Comparison of ENCODE assay signal across 15 mouse cellular contexts in the genomic region with DNA sequence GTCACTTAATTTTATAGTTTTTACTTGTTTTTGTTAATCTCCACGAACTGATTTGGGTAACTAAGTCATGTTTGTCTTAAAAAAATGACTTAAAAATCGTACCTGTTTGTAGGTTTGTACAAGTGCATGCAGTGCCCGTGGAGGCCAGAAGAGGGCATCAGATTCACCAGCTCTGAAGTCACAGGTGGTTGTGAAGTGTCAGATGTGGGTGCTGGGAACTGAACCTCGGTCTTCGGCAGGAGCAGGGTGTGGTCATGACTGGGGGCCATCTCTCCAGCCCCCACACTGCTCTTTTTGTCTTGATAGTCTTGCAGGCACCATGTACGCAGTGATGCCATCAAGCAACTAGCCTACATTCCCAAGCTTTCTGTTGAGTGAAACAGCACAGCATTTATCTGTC. TPM values are rescaled to one million over a fixed set of nuclear protein-coding genes. Genes with fewer than 3 reads are reported as not detected.
DNase-seq lines count a peak whose midpoint lies in the region; ATAC-seq and TF ChIP-seq lines count a peak whose summit lies in the region.
"Had no signal": no experiment of that assay in that cellular context is flagged by ENCODE, and none has a peak within 500 bp of the region (broad histone marks: within the 10 kb centered on the region; RNA-seq: fewer than 3 reads in every experiment).

No protein-coding gene starts in this region.

- H3K4me3 ChIP-seq in kidney, adult 2 months (ENCODE audit: insufficient read depth, low read depth, low read length), result no peak overlapping the region
- no peak overlapping the region for H3K4me3 ChIP-seq in kidney, embryonic 15.5 days (replicated peaks)
- H3K4me3 ChIP-seq in midbrain, postnatal 0 days (ENCODE audit: low read depth, low read length), result no peak overlapping the region
- no peak overlapping the region for H3K4me3 ChIP-seq in midbrain, embryonic 15.5 days
- no peak overlapping the region for H3K4me3 ChIP-seq in ES-E14 (ENCODE audit: insufficient read depth in 1 of 2, low read depth in 1 of 2, low read length in 2 of 2, poor library complexity in 1 of 2, severe bottlenecking in 1 of 2)
- H3K4me3 ChIP-seq in forebrain, embryonic 10.5 days, result no peak overlapping the region
- H3K4me3 ChIP-seq: embryonic facial prominence, embryonic 12.5 days; intestine, embryonic 15.5 days; liver, embryonic 13.5 days had no signal

- in situ Hi-C loops in ES-E14 (cut with MboI; ENCODE audit: low sequenced_read_pairs in 2 of 2, unreplicated experiment in 2 of 2), result no loop called here

- H3K27me3 ChIP-seq in kidney, adult 2 months (replicated peaks; ENCODE audit: control insufficient read depth, insufficient read depth, low read length), result no peaks in the 10 kb centered on the region
- H3K27me3 ChIP-seq in kidney, embryonic 15.5 days, result no peaks in the 10 kb centered on the region
- H3K27me3 ChIP-seq in midbrain, postnatal 0 days (ENCODE audit: insufficient read depth, low read length), result no peaks in the 10 kb centered on the region
- H3K27me3 ChIP-seq in midbrain, embryonic 15.5 days (replicated peaks), result no peaks in the 10 kb centered on the region
- no peaks in the 10 kb centered on the region for H3K27me3 ChIP-seq in splenic B cell, adult 2 months (ENCODE audit: control insufficient read depth, insufficient read depth, low read length, poor library complexity, severe bottlenecking)
- no peaks in the 10 kb centered on the region for H3K27me3 ChIP-seq in forebrain, embryonic 10.5 days (ENCODE audit: poor library complexity, severe bottlenecking)
- H3K27me3 ChIP-seq: embryonic facial prominence, embryonic 12.5 days; intestine, embryonic 15.5 days; liver, embryonic 13.5 days had no signal

- no peak for TF ChIP-seq POLR2A in kidney, adult 2 months (IDR thresholded peaks at IDR 0.05; ENCODE audit: low read depth, low read length)

- H3K9ac ChIP-seq in kidney, embryonic 15.5 days, result no peak overlapping the region
- no peak overlapping the region for H3K9ac ChIP-seq in midbrain, postnatal 0 days (replicated peaks; ENCODE audit: low read length, poor library complexity, severe bottlenecking)
- no peak overlapping the region for H3K9ac ChIP-seq in midbrain, embryonic 15.5 days
- no peak overlapping the region for H3K9ac ChIP-seq in ES-E14 (ENCODE audit: insufficient read depth, low read depth, low read length, poor library complexity, severe bottlenecking)
- H3K9ac ChIP-seq: embryonic facial prominence, embryonic 12.5 days; intestine, embryonic 15.5 days; liver, embryonic 13.5 days had no signal

- H3K4me1 ChIP-seq in kidney, adult 2 months (ENCODE audit: control insufficient read depth, insufficient read depth, low read length), result no peaks in the 10 kb centered on the region
- H3K4me1 ChIP-seq in kidney, embryonic 15.5 days, result no peaks in the 10 kb centered on the region
- H3K4me1 ChIP-seq in midbrain, postnatal 0 days (ENCODE audit: insufficient read depth, low read length), result no peaks in the 10 kb centered on the region
- H3K4me1 ChIP-seq in midbrain, embryonic 15.5 days, result no peaks in the 10 kb centered on the region
- no peaks in the 10 kb centered on the region for H3K4me1 ChIP-seq in ES-E14 (ENCODE audit: control insufficient read depth in 2 of 2, insufficient read depth in 2 of 2, low read length in 2 of 2, poor library complexity in 1 of 2)
- H3K4me1 ChIP-seq in forebrain, embryonic 10.5 days, result 0 out of 2 replicates have a peak, but pooled peaks cover 4% of the 10 kb centered on the region
- H3K4me1 ChIP-seq: embryonic facial prominence, embryonic 12.5 days; intestine, embryonic 15.5 days; liver, embryonic 13.5 days had no signal

- H3K27ac ChIP-seq in kidney, adult 2 months (ENCODE audit: insufficient read depth, low read depth, low read length), result no peak overlapping the region
- no peak overlapping the region for H3K27ac ChIP-seq in kidney, embryonic 15.5 days
- no peak overlapping the region for H3K27ac ChIP-seq in midbrain, postnatal 0 days (ENCODE audit: low read depth, low read length)
- no peak overlapping the region for H3K27ac ChIP-seq in midbrain, embryonic 15.5 days
- no peak overlapping the region for H3K27ac ChIP-seq in ES-E14 (ENCODE audit: insufficient read depth, low read depth, low read length, poor library complexity, severe bottlenecking)
- H3K27ac ChIP-seq in forebrain, embryonic 10.5 days, result no peak overlapping the region
- H3K27ac ChIP-seq: embryonic facial prominence, embryonic 12.5 days; intestine, embryonic 15.5 days; liver, embryonic 13.5 days had no signal

- DNase-seq in kidney, adult 2 months, result no peak
- no peak for DNase-seq in midbrain, postnatal 0 days (ENCODE audit: low spot score)
- peak; percentile 20 for DNase-seq in ES-E14 (ENCODE audit: low read depth, low spot score)
- peak; percentile 2 for DNase-seq in splenic B cell, adult 2 months (ENCODE audit: low read depth, low spot score)
- no peak for DNase-seq in forebrain, embryonic 10.5 days (ENCODE audit: extremely low spot score, low spot score)
- DNase-seq: cerebellum, postnatal 36 days; liver, embryonic 13.5 days had no signal

- no peaks in the 10 kb centered on the region for H3K36me3 ChIP-seq in kidney, adult 2 months (ENCODE audit: control insufficient read depth, insufficient read depth, low read length)
- no peaks in the 10 kb centered on the region for H3K36me3 ChIP-seq in kidney, embryonic 15.5 days
- H3K36me3 ChIP-seq in midbrain, postnatal 0 days (ENCODE audit: insufficient read depth, low read length), result no peaks in the 10 kb centered on the region
- H3K36me3 ChIP-seq in midbrain, embryonic 15.5 days (replicated peaks), result no peaks in the 10 kb centered on the region
- H3K36me3 ChIP-seq in ES-E14 (ENCODE audit: control insufficient read depth, insufficient read depth, low read length, poor library complexity, severe bottlenecking), result no peaks in the 10 kb centered on the region
- no peaks in the 10 kb centered on the region for H3K36me3 ChIP-seq in splenic B cell, adult 2 months (ENCODE audit: control insufficient read depth, insufficient read depth, low read length, poor library complexity, severe bottlenecking)
- no peaks in the 10 kb centered on the region for H3K36me3 ChIP-seq in forebrain, embryonic 10.5 days (replicated peaks)
- H3K36me3 ChIP-seq: embryonic facial prominence, embryonic 12.5 days; intestine, embryonic 15.5 days; liver, embryonic 13.5 days had no signal

- peak; percentile 25; the same call in 1 of the 2 replicates for TF ChIP-seq CTCF in kidney, adult 2 months (conservative IDR thresholded peaks at IDR 0.05; ENCODE audit: insufficient read depth, insufficient read length, low read depth, low read length)
- TF ChIP-seq CTCF in midbrain, postnatal 0 days (IDR thresholded peaks at IDR 0.05), result peak; percentile 31

- no peaks in the 10 kb centered on the region; the same call in 1 of the 2 replicates for H3K9me3 ChIP-seq in kidney, embryonic 15.5 days (replicated peaks)
- H3K9me3 ChIP-seq in midbrain, postnatal 0 days (ENCODE audit: low read length), result no peaks in the 10 kb centered on the region
- H3K9me3 ChIP-seq in midbrain, embryonic 15.5 days, result peaks cover 7% of the 10 kb centered on the region; the same call in 1 of the 2 replicates
- H3K9me3 ChIP-seq in ES-E14 (ENCODE audit: control insufficient read depth, insufficient read depth, low read depth, low read length), result no peaks in the 10 kb centered on the region
- H3K9me3 ChIP-seq in forebrain, embryonic 10.5 days, result peaks cover 4% of the 10 kb centered on the region
- H3K9me3 ChIP-seq: embryonic facial prominence, embryonic 12.5 days; intestine, embryonic 15.5 days; liver, embryonic 13.5 days had no signal

- H3K4me2 ChIP-seq in kidney, embryonic 15.5 days, result no peak overlapping the region
- no peak overlapping the region for H3K4me2 ChIP-seq in midbrain, postnatal 0 days (ENCODE audit: low read depth, low read length, poor library complexity, severe bottlenecking)
- no peak overlapping the region for H3K4me2 ChIP-seq in midbrain, embryonic 15.5 days
- H3K4me2 ChIP-seq: embryonic facial prominence, embryonic 12.5 days; intestine, embryonic 15.5 days; liver, embryonic 13.5 days had no signal

- ATAC-seq in kidney, embryonic 15.5 days (replicated peaks; ENCODE audit: low FRiP score), result no peak
- ATAC-seq in midbrain, postnatal 0 days (ENCODE audit: low FRiP score), result no peak
- no peak for ATAC-seq in midbrain, embryonic 15.5 days (replicated peaks)
- ATAC-seq: intestine, embryonic 15.5 days had no signal

- 90% methylated on average over 6 of the region's 6 CpGs for WGBS in kidney, adult 2 months
- 85% methylated on average over 6 of the region's 6 CpGs for WGBS in kidney, embryonic 15.5 days
- 87% methylated on average over 6 of the region's 6 CpGs for WGBS in midbrain, postnatal 0 days
- WGBS in midbrain, embryonic 15.5 days, result 86% methylated on average over 6 of the region's 6 CpGs
- WGBS in forebrain, embryonic 10.5 days, result 87% methylated on average over 6 of the region's 6 CpGs

TF ChIP-seq in ES-E14, 5 proteins besides CTCF, POLR2A, EP300 and RAD21:
- TF ChIP-seq HCFC1 (IDR thresholded peaks at IDR 0.05; ENCODE audit: borderline replicate concordance, insufficient read depth, low read length) (no peak), CHD2 (IDR thresholded peaks at IDR 0.05; ENCODE audit: low read depth, low read length) (no peak), MAFK (IDR thresholded peaks at IDR 0.05; ENCODE audit: insufficient read depth, low read depth, low read length) (no peak), ZNF384 (IDR thresholded peaks at IDR 0.05; ENCODE audit: low read depth, low read length) (no peak), ZC3H11A (IDR thresholded peaks at IDR 0.05; ENCODE audit: borderline replicate concordance, low read depth, low read length) (no peak)

RNA-seq across cellular contexts. Expression of gene Dhx32, which starts 41.2 kb away (rescaled TPM):
- 26.1 and 28.1 TPM in 2 replicates for polyA plus RNA-seq in kidney, adult 2 months (2012; rRNA removed)
- polyA plus RNA-seq in kidney, embryonic 15.5 days (2015; fragmentation: Nextera tagmentation; extraction: Ambion mirVana), result 19.7 and 21.3 TPM in 2 replicates
- 35.5 and 40.8 TPM in 2 replicates for total RNA-seq in midbrain, postnatal 0 days (2014; rRNA removed)
- 45.9 and 48.0 TPM in 2 replicates for polyA plus RNA-seq in midbrain, postnatal 0 days (2015; fragmentation: Nextera tagmentation; extraction: Ambion mirVana)
- 42.6 and 43.6 TPM in 2 replicates for polyA plus RNA-seq in midbrain, embryonic 15.5 days (2015; fragmentation: Nextera tagmentation; extraction: Ambion mirVana)
- total RNA-seq in ES-E14 (2012; rRNA removed), result 29.8 and 42.3 TPM in 2 replicates
- polyA plus RNA-seq in forebrain, embryonic 10.5 days (2016; fragmentation: Nextera tagmentation; extraction: Ambion mirVana), result 79.9 and 85.4 TPM in 2 replicates

RNA-seq across cellular contexts. Expression of gene Fank1, which starts 47.1 kb away (rescaled TPM):
- polyA plus RNA-seq in kidney, adult 2 months (2012; rRNA removed), result 0.08 and 0.09 TPM in 2 replicates
- 0.23 and 0.37 TPM in 2 replicates for polyA plus RNA-seq in kidney, embryonic 15.5 days (2015; fragmentation: Nextera tagmentation; extraction: Ambion mirVana)
- 3.0 and 4.4 TPM in 2 replicates for total RNA-seq in midbrain, postnatal 0 days (2014; rRNA removed)
- polyA plus RNA-seq in midbrain, postnatal 0 days (2015; fragmentation: Nextera tagmentation; extraction: Ambion mirVana), result 8.7 and 8.8 TPM in 2 replicates
- 4.0 and 5.5 TPM in 2 replicates for polyA plus RNA-seq in midbrain, embryonic 15.5 days (2015; fragmentation: Nextera tagmentation; extraction: Ambion mirVana)
- total RNA-seq in ES-E14 (2012; rRNA removed), result 0.21 and 0.62 TPM in 2 replicates
- 0.57 and 1.0 TPM in 2 replicates for polyA plus RNA-seq in forebrain, embryonic 10.5 days (2016; fragmentation: Nextera tagmentation; extraction: Ambion mirVana)
- total RNA-seq: heart, adult 8-10 months; hematopoietic stem cell, adult 5-6 weeks; megakaryocyte, adult 5-6 weeks; monocyte, adult 5-6 weeks had no signal
- polyA plus RNA-seq: liver, embryonic 13.5 days had no signal

Comparison
In these comparisons a context has a peak if more than half of its experiments do, and no peak if none do; other contexts are left out.
1. DNase-seq: peak in ES-E14 (single experiment) and splenic B cell, adult 2 months (single experiment); none in kidney, adult 2 months (single experiment), midbrain, postnatal 0 days (single experiment) and forebrain, embryonic 10.5 days (single experiment).